Mouse (Mus musculus) midbrain, embryonic 10.5 days (tissue): Measurements from ENCODE around the gene Hyls1. TPM values are rescaled to one million over a fixed set of nuclear protein-coding genes. Genes with fewer than 3 reads are reported as not detected.

Experiments used
- DNase-seq: peaks from one replicate; pipeline ENCODE4 v3.0.0-alpha.2; 2017; ENCODE audit warnings: low spot score
- H3K27ac ChIP-seq: fragments of 300-500 bp; sonication (generic); replicated peaks from 2 replicates; pipeline ENCODE4 v1.5.1; 2016; ENCODE audit warnings: mild to moderate bottlenecking
- H3K27me3 ChIP-seq: fragments of 300-500 bp; sonication (generic); 2 replicates; pipeline ENCODE4 v1.6.1; 2016; ENCODE audit warnings: low read depth, mild to moderate bottlenecking; ENCODE audit not compliant: poor library complexity, severe bottlenecking
- H3K36me3 ChIP-seq: fragments of 300-500 bp; sonication (generic); 2 replicates; pipeline ENCODE4 v1.6.1; 2016; ENCODE audit warnings: mild to moderate bottlenecking, moderate library complexity
- H3K4me1 ChIP-seq: fragments of 300-500 bp; sonication (generic); 2 replicates; pipeline ENCODE4 v1.6.1; 2016
- H3K4me3 ChIP-seq: fragments of 300-500 bp; sonication (generic); 2 replicates; pipeline ENCODE4 v1.5.1; 2016; ENCODE audit warnings: mild to moderate bottlenecking, moderate library complexity
- H3K9me3 ChIP-seq: fragments of 300-500 bp; sonication (generic); replicated peaks from 2 replicates; pipeline ENCODE4 v1.6.1; 2016; ENCODE audit warnings: mild to moderate bottlenecking
- WGBS: fragments of 180-500 bp; shearing (Covaris S2); methylation state at CpG from one replicate; pipeline ENCODE4 v1.1.7; 2016; 5-methylcytosine and 5-hydroxymethylcytosine counted together
- polyA plus RNA-seq: library from polyadenylated mRNA; unstranded; fragments of >200 nt; fragmentation: Nextera tagmentation; extraction: Ambion mirVana; gene quantifications from 2 replicates; pipeline ENCODE4 v1.2.1, GENCODE M21; 2016

Gene Hyls1
- polyA plus RNA-seq, 1 experiment from 2014 or later: 26.2 TPM

- H3K4me1 ChIP-seq: peaks cover 25% of the 10 kb centered on the region
- H3K27ac ChIP-seq: no peak overlapping the region
- WGBS: 96% methylated on average over 11 of the region's 11 CpGs
- no peaks in the 10 kb centered on the region for H3K9me3 ChIP-seq
- H3K36me3 ChIP-seq: peaks cover 53% of the 10 kb centered on the region
- peaks cover 19% of the 10 kb centered on the region for H3K27me3 ChIP-seq
- H3K4me3 ChIP-seq: no peak overlapping the region
- no peak for DNase-seq
Observed at GRCm38 (mm10) chr9:35561076-35561475, 9.1 kb downstream of the Hyls1 start.

- WGBS: 2% methylated on average over 31 of the region's 31 CpGs
- Histone ChIP-seq H3K4me1 (peaks cover 25% of the 10 kb centered on the region), H3K9me3 (no peaks in the 10 kb centered on the region), H3K4me3 (peak overlapping the region; percentile 67), H3K27ac (peak overlapping the region; percentile 83), H3K36me3 (peaks cover 35% of the 10 kb centered on the region), H3K27me3 (peaks cover 27% of the 10 kb centered on the region)
- DNase-seq: peak; percentile 92
Observed at GRCm38 (mm10) chr9:35559009-35559890, 10.9 kb downstream of the Hyls1 start.

GRCm38 (mm10) chr9:35558257-35559008, 11.8 kb downstream of the Hyls1 start, which contains the start of the genes Ddx25 and Pus3:
Gene Ddx25 (minus strand): TSS chr9:35558528.
Gene Pus3 (plus strand): TSS chr9:35558595.
- H3K9me3 ChIP-seq: no peaks in the 10 kb centered on the region
- under 1% methylated on average over 59 of the region's 59 CpGs for WGBS
- peak within 1 kb of the TSS; percentile 67 for H3K4me3 ChIP-seq
- peaks cover 25% of the 10 kb centered on the region for H3K4me1 ChIP-seq
- H3K27me3 ChIP-seq: peaks cover 27% of the 10 kb centered on the region
- H3K27ac ChIP-seq: peak within 1 kb of the TSS; percentile 87
- H3K36me3 ChIP-seq: peaks cover 27% of the 10 kb centered on the region
- DNase-seq: peak; percentile 79

- peak; percentile 4 for DNase-seq
- H3K4me1 ChIP-seq: peaks cover 25% of the 10 kb centered on the region
- 79% methylated on average over 12 of the region's 12 CpGs for WGBS
- H3K9me3 ChIP-seq: no peaks in the 10 kb centered on the region
- H3K36me3 ChIP-seq: peaks cover 9% of the 10 kb centered on the region
- H3K27me3 ChIP-seq: peaks cover 27% of the 10 kb centered on the region
- H3K27ac ChIP-seq: no peak overlapping the region
- H3K4me3 ChIP-seq: no peak overlapping the region
Observed at GRCm38 (mm10) chr9:35556494-35557102, 13.6 kb downstream of the Hyls1 start.

- DNase-seq: no peak
- 93% methylated on average over 9 of the region's 9 CpGs for WGBS
- Histone ChIP-seq H3K9me3 (no peaks in the 10 kb centered on the region), H3K27me3 (no peaks in the 10 kb centered on the region), H3K4me1 (no peaks in the 10 kb centered on the region), H3K36me3 (0 out of 2 replicates have a peak, but pooled peaks cover 9% of the 10 kb centered on the region), H3K27ac (no peak overlapping the region), H3K4me3 (no peak overlapping the region)
Observed at GRCm38 (mm10) chr9:35548455-35548854, 21.7 kb downstream of the Hyls1 start.

GRCm38 (mm10) chr9:35546745-35547144, 23.5 kb downstream of the Hyls1 start:
- H3K9me3 ChIP-seq: no peaks in the 10 kb centered on the region
- 0 out of 2 replicates have a peak, but pooled peaks cover 9% of the 10 kb centered on the region for H3K36me3 ChIP-seq
- 87% methylated on average over 9 of the region's 9 CpGs for WGBS
- no peak overlapping the region for H3K4me3 ChIP-seq
- DNase-seq: no peak
- no peak overlapping the region for H3K27ac ChIP-seq
- no peaks in the 10 kb centered on the region for H3K27me3 ChIP-seq
- no peaks in the 10 kb centered on the region for H3K4me1 ChIP-seq

GRCm38 (mm10) chr9:35545704-35546103, 24.5 kb downstream of the Hyls1 start:
- Histone ChIP-seq H3K4me3 (no peak overlapping the region), H3K9me3 (no peaks in the 10 kb centered on the region), H3K27me3 (no peaks in the 10 kb centered on the region), H3K27ac (no peak overlapping the region), H3K4me1 (no peaks in the 10 kb centered on the region), H3K36me3 (0 out of 2 replicates have a peak, but pooled peaks cover 9% of the 10 kb centered on the region)
- DNase-seq: no peak
- 76% methylated on average over 12 of the region's 12 CpGs for WGBS

GRCm38 (mm10) chr9:35544666-35545065, 25.5 kb downstream of the Hyls1 start:
- Histone ChIP-seq H3K27me3 (no peaks in the 10 kb centered on the region), H3K4me3 (no peak overlapping the region), H3K27ac (no peak overlapping the region), H3K9me3 (no peaks in the 10 kb centered on the region), H3K4me1 (no peaks in the 10 kb centered on the region), H3K36me3 (0 out of 2 replicates have a peak, but pooled peaks cover 9% of the 10 kb centered on the region)
- WGBS: 89% methylated on average over 2 of the region's 2 CpGs
- no peak for DNase-seq

GRCm38 (mm10) chr9:35543099-35543860, 26.9 kb downstream of the Hyls1 start:
- Histone ChIP-seq H3K36me3 (0 out of 2 replicates have a peak, but pooled peaks cover 9% of the 10 kb centered on the region), H3K9me3 (no peaks in the 10 kb centered on the region), H3K4me3 (no peak overlapping the region), H3K4me1 (peaks cover 11% of the 10 kb centered on the region; the same call in 1 of the 2 replicates), H3K27ac (no peak overlapping the region), H3K27me3 (no peaks in the 10 kb centered on the region)
- WGBS: 86% methylated on average over 14 of the region's 14 CpGs
- no peak for DNase-seq

- Histone ChIP-seq H3K4me1 (peaks cover 18% of the 10 kb centered on the region; the same call in 1 of the 2 replicates), H3K36me3 (0 out of 2 replicates have a peak, but pooled peaks cover 9% of the 10 kb centered on the region), H3K4me3 (no peak overlapping the region), H3K9me3 (no peaks in the 10 kb centered on the region), H3K27ac (no peak overlapping the region), H3K27me3 (no peaks in the 10 kb centered on the region)
- 74% methylated on average over 6 of the region's 6 CpGs for WGBS
- DNase-seq: no peak
Observed at GRCm38 (mm10) chr9:35541941-35542340, 28.3 kb downstream of the Hyls1 start.

- H3K4me1 ChIP-seq: peaks cover 18% of the 10 kb centered on the region; the same call in 1 of the 2 replicates
- H3K27ac ChIP-seq: no peak overlapping the region
- peak; percentile 82 for DNase-seq
- no peaks in the 10 kb centered on the region for H3K27me3 ChIP-seq
- no peaks in the 10 kb centered on the region for H3K9me3 ChIP-seq
- 0 out of 2 replicates have a peak, but pooled peaks cover 7% of the 10 kb centered on the region for H3K36me3 ChIP-seq
- no peak overlapping the region for H3K4me3 ChIP-seq
- 12% methylated on average over 6 of the region's 6 CpGs for WGBS
Observed at GRCm38 (mm10) chr9:35541488-35541887, 28.7 kb downstream of the Hyls1 start.
